Mouse (Mus musculus) kidney, adult 8-10 months (tissue): ENCODE results near the gene Olfr180.

Experiments
- DNase-seq, 2 experiments: peaks; one replicate each; pipeline ENCODE4 v3.0.0; 2022

Olfr180 gene

GRCm38 (mm10) chr16:58929292-58929691, at the start of gene Olfr180:
Gene Olfr180 (minus strand): TSS chr16:58929392.
- no peak for DNase-seq

- DNase-seq = no peak
Observed at GRCm38 (mm10) chr16:58928655-58929054, 537 bp downstream of the Olfr180 start, which contains the start of gene Olfr181. Gene Olfr181 (minus strand): TSS chr16:58928755.

GRCm38 (mm10) chr16:58891963-58892362, 37.2 kb downstream of the Olfr180 start, which contains the start of gene Olfr178:
Gene Olfr178 (minus strand): TSS chr16:58892063.
- DNase-seq = no peak

GRCm38 (mm10) chr16:58884416-58884815, 44.8 kb downstream of the Olfr180 start:
- DNase-seq = no peak

- DNase-seq = no peak
Observed at GRCm38 (mm10) chr16:58874668-58875067, 54.5 kb downstream of the Olfr180 start, which contains the start of gene Olfr177. Gene Olfr177 (minus strand): TSS chr16:58874768.
